Mouse (Mus musculus) midbrain, embryonic 12.5 days (tissue): Measurements from ENCODE around the gene Gm5662. TPM values are rescaled to one million over a fixed set of nuclear protein-coding genes. Genes with fewer than 3 reads are reported as not detected.
"Not testable (repeated sequence)": the region's sequence is repeated elsewhere in the genome, so short reads cannot be mapped to it uniquely, and the experiment has no call there.

ENCODE experiments used
- ATAC-seq: fragments of 200-750 bp; cut with Nextera tagmentation; 2 replicates; pipeline ENCODE4 v1.8.0; 2017; ENCODE audit warnings: low read depth, moderate TSS enrichment, moderate library complexity; ENCODE audit not compliant: low FRiP score
- H3K27ac ChIP-seq: fragments of 300-500 bp; sonication (generic); replicated peaks from 2 replicates; pipeline ENCODE4 v1.5.1; 2016; ENCODE audit warnings: mild to moderate bottlenecking
- H3K27me3 ChIP-seq: fragments of 300-500 bp; sonication (generic); 2 replicates; pipeline ENCODE4 v1.6.1; 2016; ENCODE audit warnings: mild to moderate bottlenecking
- H3K36me3 ChIP-seq: fragments of 300-500 bp; sonication (generic); 2 replicates; pipeline ENCODE4 v1.6.1; 2016
- H3K4me1 ChIP-seq: fragments of 300-500 bp; sonication (generic); 2 replicates; pipeline ENCODE4 v1.6.1; 2016
- H3K4me2 ChIP-seq: fragments of 300-500 bp; sonication (generic); replicated peaks from 2 replicates; pipeline ENCODE4 v1.6.1; 2016; ENCODE audit warnings: mild to moderate bottlenecking, moderate library complexity
- H3K4me3 ChIP-seq: fragments of 300-500 bp; sonication (generic); 2 replicates; pipeline ENCODE4 v1.5.1; 2016; ENCODE audit warnings: mild to moderate bottlenecking
- H3K9ac ChIP-seq: fragments of 300-500 bp; sonication (generic); replicated peaks from 2 replicates; pipeline ENCODE4 v1.6.1; 2016; ENCODE audit warnings: mild to moderate bottlenecking, moderate library complexity
- H3K9me3 ChIP-seq: fragments of 300-500 bp; sonication (generic); 2 replicates; pipeline ENCODE4 v1.6.1; 2016; ENCODE audit warnings: mild to moderate bottlenecking
- WGBS: fragments of 180-500 bp; shearing (Covaris S2); methylation state at CpG from one replicate; pipeline ENCODE4 v1.1.7; 2016; 5-methylcytosine and 5-hydroxymethylcytosine counted together
- polyA plus RNA-seq: library from polyadenylated mRNA; unstranded; fragments of >200 nt; fragmentation: Nextera tagmentation; extraction: Ambion mirVana; gene quantifications from 2 replicates; pipeline ENCODE4 v1.2.1, GENCODE M21; 2016

The Gm5662 gene
- polyA plus RNA-seq, result not detected in 2 replicates

DNA sequence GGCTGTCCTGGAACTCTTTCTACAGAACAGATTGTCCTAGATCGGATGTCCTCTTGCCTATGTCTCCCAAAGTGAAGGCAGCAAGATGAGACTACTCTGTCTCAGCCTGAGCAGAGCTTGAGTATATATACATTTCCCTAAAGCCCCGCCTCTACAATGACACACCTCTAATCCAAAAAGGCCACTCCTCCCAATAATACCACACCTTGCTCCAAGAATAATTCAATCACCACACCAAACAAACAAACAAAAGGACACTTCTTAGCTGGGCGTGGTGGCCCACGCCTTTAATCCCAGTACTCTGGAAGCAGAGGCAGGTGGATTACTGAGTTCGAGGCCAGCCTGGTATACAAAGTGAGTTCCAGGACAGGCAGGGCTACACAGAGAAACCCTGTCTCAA is at the start of gene Gm5662:
TSS of gene Gm5662 (minus strand) at position 101 of the 400 bp plus-strand sequence.
- not testable (repeated sequence) for H3K27ac ChIP-seq, ATAC-seq, H3K4me1 ChIP-seq, H3K27me3 ChIP-seq, H3K9ac ChIP-seq, H3K36me3 ChIP-seq, H3K9me3 ChIP-seq, H3K4me2 ChIP-seq, H3K4me3 ChIP-seq
- WGBS, result 82% methylated on average over 5 of the region's 5 CpGs

GRCm38 (mm10) chr12:88323926-88324325 is 49.6 kb upstream of the Gm5662 start, which contains the start of gene Gm5039:
Gene Gm5039, minus strand, starts transcription at chr12:88324026.
- H3K4me1 ChIP-seq, H3K36me3 ChIP-seq, H3K9ac ChIP-seq, H3K9me3 ChIP-seq, H3K27me3 ChIP-seq, H3K27ac ChIP-seq, ATAC-seq, H3K4me2 ChIP-seq, H3K4me3 ChIP-seq: not testable (repeated sequence)
- WGBS, result 77% methylated on average over 2 of the region's 2 CpGs

DNA sequence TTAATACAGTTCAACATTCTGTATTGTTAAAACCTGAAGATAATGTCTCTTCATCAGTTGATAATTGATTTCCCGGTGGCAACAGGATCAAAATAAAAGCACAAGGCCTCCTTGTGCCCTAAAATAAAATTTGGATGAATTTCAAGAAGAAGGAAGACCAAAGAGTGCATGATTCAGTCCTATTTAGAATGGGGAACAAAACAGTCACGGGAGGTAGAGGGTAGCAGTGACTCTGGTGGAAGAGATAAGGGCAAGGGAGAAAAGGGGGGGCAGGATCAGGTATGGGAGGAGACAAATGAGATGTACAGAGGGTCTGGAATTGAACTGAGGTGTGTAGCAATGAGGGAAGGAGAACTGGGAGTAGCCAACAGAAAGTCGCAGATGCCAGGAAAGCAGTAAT is 40.3 kb upstream of the Gm5662 start:
- H3K36me3 ChIP-seq, result no peaks in the 10 kb centered on the region
- H3K4me1 ChIP-seq, result no peaks in the 10 kb centered on the region
- no peak overlapping the region for H3K4me3 ChIP-seq
- no peak overlapping the region for H3K9ac ChIP-seq
- H3K27ac ChIP-seq, result no peak overlapping the region
- no peak for ATAC-seq
- H3K4me2 ChIP-seq, result no peak overlapping the region
- H3K27me3 ChIP-seq, result no peaks in the 10 kb centered on the region
- H3K9me3 ChIP-seq, result no peaks in the 10 kb centered on the region
- 87% methylated on average over 3 of the region's 3 CpGs for WGBS

GRCm38 (mm10) chr12:88297171-88297570 is 22.9 kb upstream of the Gm5662 start:
- ATAC-seq, result not testable (repeated sequence)

DNA sequence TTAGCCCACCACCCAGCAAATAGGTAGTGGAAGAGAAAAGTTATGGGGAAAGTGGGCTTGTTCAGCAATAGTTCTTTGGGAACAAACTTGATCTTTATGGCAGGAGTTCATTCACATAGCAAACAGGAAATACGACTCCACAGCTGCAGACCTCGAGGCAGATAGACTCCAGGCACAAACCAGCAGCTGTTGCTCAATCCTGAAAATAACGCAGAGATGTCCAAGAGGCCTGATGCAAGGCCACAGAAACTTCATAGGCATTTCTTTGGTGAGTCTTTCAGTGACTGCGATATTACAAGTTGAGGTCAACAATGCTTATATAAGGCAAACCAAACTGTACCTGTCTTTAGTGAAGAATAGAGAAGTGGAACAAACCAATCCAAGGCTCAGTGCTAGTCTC is 18.8 kb upstream of the Gm5662 start:
- not testable (repeated sequence) for H3K4me1 ChIP-seq, H3K27me3 ChIP-seq, H3K4me3 ChIP-seq, H3K27ac ChIP-seq, H3K9me3 ChIP-seq, ATAC-seq, H3K36me3 ChIP-seq, H3K4me2 ChIP-seq, H3K9ac ChIP-seq
- WGBS, result 77% methylated on average over 4 of the region's 4 CpGs

More at GRCm38 (mm10) chr12:88297171-88297570, 22.9 kb upstream of the Gm5662 start:
- H3K4me1 ChIP-seq, H3K27me3 ChIP-seq, H3K4me2 ChIP-seq, H3K4me3 ChIP-seq, H3K9me3 ChIP-seq, H3K36me3 ChIP-seq, H3K27ac ChIP-seq, H3K9ac ChIP-seq: not testable (repeated sequence)
- 73% methylated on average over 2 of the region's 2 CpGs for WGBS

DNA sequence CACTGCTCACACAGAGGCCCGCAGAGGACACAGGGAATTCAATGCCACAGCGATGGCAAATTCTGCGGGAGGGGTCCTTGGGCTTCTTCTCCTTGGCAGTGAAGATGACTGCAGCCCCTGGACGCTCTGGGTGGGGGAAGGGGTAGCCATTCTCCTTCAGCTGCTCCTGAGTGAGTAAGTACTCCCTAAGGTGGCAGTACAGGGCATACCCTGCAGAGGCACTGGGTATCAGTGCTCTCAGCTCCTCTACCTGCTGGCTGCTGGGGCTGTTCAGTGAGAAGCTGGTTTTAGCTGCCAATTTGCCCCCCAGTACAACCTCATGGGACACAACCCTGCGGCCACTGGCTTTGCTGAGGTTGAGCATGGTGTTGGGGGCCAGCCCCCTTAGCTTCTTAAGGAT is 10.9 kb upstream of the Gm5662 start:
- not testable (repeated sequence) for H3K4me3 ChIP-seq, H3K4me2 ChIP-seq, H3K4me1 ChIP-seq, H3K9me3 ChIP-seq, H3K27ac ChIP-seq, H3K36me3 ChIP-seq, H3K9ac ChIP-seq, H3K27me3 ChIP-seq, ATAC-seq
- WGBS, result 90% methylated on average over 5 of the region's 5 CpGs

- Histone ChIP-seq H3K27me3 (no peaks in the 10 kb centered on the region), H3K27ac (no peak overlapping the region), H3K4me2 (no peak overlapping the region), H3K4me1 (no peaks in the 10 kb centered on the region), H3K9me3 (no peaks in the 10 kb centered on the region), H3K4me3 (no peak overlapping the region), H3K9ac (no peak overlapping the region), H3K36me3 (no peaks in the 10 kb centered on the region)
- WGBS, result 44% methylated on average over 1 of the region's 1 CpGs
- ATAC-seq, result no peak
Observed at GRCm38 (mm10) chr12:88257241-88257640, 17.1 kb downstream of the Gm5662 start.

GRCm38 (mm10) chr12:88255917-88256316 is 18.4 kb downstream of the Gm5662 start:
- not testable (repeated sequence) for H3K9ac ChIP-seq, ATAC-seq, H3K27me3 ChIP-seq, H3K4me3 ChIP-seq, H3K9me3 ChIP-seq, H3K4me1 ChIP-seq, H3K36me3 ChIP-seq, H3K4me2 ChIP-seq, H3K27ac ChIP-seq
- 70% methylated on average over 2 of the region's 2 CpGs for WGBS

- H3K4me3 ChIP-seq, H3K9me3 ChIP-seq, ATAC-seq, H3K9ac ChIP-seq, H3K27me3 ChIP-seq, H3K4me1 ChIP-seq, H3K36me3 ChIP-seq, H3K4me2 ChIP-seq, H3K27ac ChIP-seq: not testable (repeated sequence)
- 71% methylated on average over 1 of the region's 2 CpGs for WGBS
Observed at GRCm38 (mm10) chr12:88250000-88250399, 24.3 kb downstream of the Gm5662 start, which contains the start of gene Gm8332. Gene Gm8332, minus strand, starts transcription at chr12:88250100.

DNA sequence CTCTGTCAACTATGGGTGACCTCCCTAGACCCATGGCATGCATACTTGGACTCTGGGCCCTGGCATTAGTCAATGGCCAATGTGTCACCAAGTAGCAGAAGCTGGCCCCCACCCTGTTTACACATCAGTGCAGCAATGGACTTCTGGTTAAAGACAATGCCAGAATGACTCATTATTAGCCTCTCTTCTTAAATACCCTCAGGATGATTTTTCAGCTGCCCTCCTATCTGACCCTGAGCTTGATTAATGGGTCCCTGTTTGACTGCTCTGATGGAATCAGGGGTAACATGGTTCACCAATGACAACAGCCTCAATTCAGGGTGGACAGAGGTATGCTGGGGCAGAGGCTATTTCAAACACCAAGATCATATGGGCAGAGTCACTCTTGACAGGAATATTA is 28.5 kb downstream of the Gm5662 start:
- H3K27me3 ChIP-seq, H3K27ac ChIP-seq, H3K9me3 ChIP-seq, H3K4me3 ChIP-seq, H3K4me1 ChIP-seq, H3K9ac ChIP-seq, H3K36me3 ChIP-seq, ATAC-seq, H3K4me2 ChIP-seq: not testable (repeated sequence)

DNA sequence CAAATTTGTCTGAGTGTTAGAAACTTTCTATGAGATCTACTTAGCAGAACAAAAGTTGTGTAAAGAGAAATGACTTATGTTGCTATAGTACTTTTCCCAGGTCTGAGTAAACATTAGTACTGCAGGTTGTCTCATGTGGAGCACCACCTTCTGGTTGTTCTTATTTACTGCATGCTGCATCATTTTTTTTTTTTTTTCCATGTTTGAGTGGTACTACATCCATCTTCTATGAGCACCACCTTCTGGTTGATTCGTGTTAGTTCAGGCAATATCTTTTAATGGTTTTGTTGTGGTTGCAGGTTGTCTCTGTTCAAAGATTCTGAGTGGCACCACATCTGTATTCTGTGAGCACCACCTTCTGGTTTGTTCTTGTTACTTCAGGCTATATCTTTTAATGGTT is 31.4 kb downstream of the Gm5662 start:
- not testable (repeated sequence) for H3K27me3 ChIP-seq, H3K4me2 ChIP-seq, H3K4me1 ChIP-seq, ATAC-seq, H3K4me3 ChIP-seq, H3K27ac ChIP-seq, H3K9me3 ChIP-seq, H3K36me3 ChIP-seq, H3K9ac ChIP-seq
- 45% methylated on average over 1 of the region's 1 CpGs for WGBS
